Mouse (Mus musculus) heart, embryonic 10.5 days (tissue): ENCODE measurements around the gene Lmbr1l. TPM values are rescaled to one million over a fixed set of nuclear protein-coding genes. Genes with fewer than 3 reads are reported as not detected.

ENCODE experiments used
- polyA plus RNA-seq: library from polyadenylated mRNA; unstranded; fragments of >200 nt; fragmentation: Nextera tagmentation; extraction: Ambion mirVana; gene quantifications from 2 replicates; pipeline ENCODE4 v1.2.1, GENCODE M21; 2016

The Lmbr1l gene
- polyA plus RNA-seq, 1 experiment from 2014 or later, result 20.2 TPM

Other genes starting within 250 kb of the Lmbr1l start
- gene Rnd1, start 240.8 kb downstream of the Lmbr1l start, polyA plus RNA-seq, result 1.7 and 2.8 TPM in 2 replicates
- 0.44 and 0.46 TPM in 2 replicates for gene Ccdc65, start 210.0 kb downstream of the Lmbr1l start, polyA plus RNA-seq
- 20.5 and 40.8 TPM in 2 replicates for gene Fkbp11, start 190.0 kb downstream of the Lmbr1l start, polyA plus RNA-seq
- 41.7 and 42.7 TPM in 2 replicates for gene Arf3, start 155.0 kb downstream of the Lmbr1l start, polyA plus RNA-seq
- gene Wnt10b, start 140.1 kb downstream of the Lmbr1l start, polyA plus RNA-seq, result 0.09 TPM in 1 of 2 replicates, not detected in the other
- gene Wnt1, start 128.4 kb downstream of the Lmbr1l start, polyA plus RNA-seq, result not detected in 2 replicates
- 0.06 TPM in 1 of 2 replicates, not detected in the other for gene Ddn, start 108.7 kb downstream of the Lmbr1l start, polyA plus RNA-seq
- gene Prkag1, start 86.7 kb downstream of the Lmbr1l start, polyA plus RNA-seq, result 95.0 and 97.7 TPM in 2 replicates
- 10.1 and 12.0 TPM in 2 replicates for gene Kmt2d, start 47.0 kb downstream of the Lmbr1l start, polyA plus RNA-seq
- 6.5 and 11.8 TPM in 2 replicates for gene Rhebl1, start 23.7 kb downstream of the Lmbr1l start, polyA plus RNA-seq
- gene Dhh, start 19.7 kb downstream of the Lmbr1l start, polyA plus RNA-seq, result 2.9 and 3.0 TPM in 2 replicates
- gene Tuba1b, start 16.3 kb upstream of the Lmbr1l start, polyA plus RNA-seq, result 1,935 and 2,007 TPM in 2 replicates
- not detected in 2 replicates for gene Gm49450, start 35.3 kb upstream of the Lmbr1l start, polyA plus RNA-seq
- 1,319 and 1,394 TPM in 2 replicates for gene Tuba1a, start 35.5 kb upstream of the Lmbr1l start, polyA plus RNA-seq
- gene Tuba1c, start 111.7 kb upstream of the Lmbr1l start, polyA plus RNA-seq, result 172 and 183 TPM in 2 replicates
- gene Prph, start 136.9 kb upstream of the Lmbr1l start, polyA plus RNA-seq, result 0.36 and 1.1 TPM in 2 replicates
- 35.7 TPM in 2 replicates for gene Troap, start 156.3 kb upstream of the Lmbr1l start, polyA plus RNA-seq
- gene C1ql4, start 169.6 kb upstream of the Lmbr1l start, polyA plus RNA-seq, result 0.12 and 0.20 TPM in 2 replicates
- gene Dnajc22, start 174.9 kb upstream of the Lmbr1l start, polyA plus RNA-seq, result 2.7 and 7.5 TPM in 2 replicates
- gene Spats2, start 207.7 kb upstream of the Lmbr1l start, polyA plus RNA-seq, result 42.1 and 58.5 TPM in 2 replicates